Mouse (Mus musculus): ENCODE results near the gene Gzma. TPM values are rescaled to one million over a fixed set of nuclear protein-coding genes. Genes with fewer than 3 reads are reported as not detected.

The Gzma gene
- polyA plus RNA-seq, 1 experiment from 2014 or later = not detected

- 78% methylated on average over 13 of the region's 13 CpGs for WGBS
- ATAC-seq (ENCODE audit: insufficient number of reproducible peaks, insufficient read depth, low FRiP score, low TSS enrichment) = no peak
- H3K9ac ChIP-seq = no peak overlapping the region
- H3K27ac ChIP-seq = no peak overlapping the region
- no peaks in the 10 kb centered on the region for H3K9me3 ChIP-seq
- H3K4me3 ChIP-seq = no peak overlapping the region
- H3K27me3 ChIP-seq = no peaks in the 10 kb centered on the region
- no peaks in the 10 kb centered on the region for H3K4me1 ChIP-seq
- no peak overlapping the region for H3K4me2 ChIP-seq (replicated peaks)
- no peaks in the 10 kb centered on the region for H3K36me3 ChIP-seq
Measured at GRCm38 (mm10) chr13:113087226-113088017, 13.4 kb downstream of the Gzma start.

- Histone ChIP-seq H3K27ac (no peak overlapping the region), H3K36me3 (no peaks in the 10 kb centered on the region), H3K27me3 (no peaks in the 10 kb centered on the region), H3K4me1 (no peaks in the 10 kb centered on the region), H3K9me3 (no peaks in the 10 kb centered on the region), H3K4me3 (no peak overlapping the region), H3K4me2 (replicated peaks) (no peak overlapping the region), H3K9ac (no peak overlapping the region)
- ATAC-seq (ENCODE audit: insufficient number of reproducible peaks, insufficient read depth, low FRiP score, low TSS enrichment) = no peak
- 78% methylated on average over 5 of the region's 5 CpGs for WGBS
Measured at GRCm38 (mm10) chr13:113084732-113085131, 16.0 kb downstream of the Gzma start.

- Histone ChIP-seq H3K36me3 (no peaks in the 10 kb centered on the region), H3K4me2 (replicated peaks) (no peak overlapping the region), H3K9ac (no peak overlapping the region), H3K9me3 (no peaks in the 10 kb centered on the region), H3K4me1 (no peaks in the 10 kb centered on the region), H3K27ac (no peak overlapping the region), H3K27me3 (no peaks in the 10 kb centered on the region), H3K4me3 (no peak overlapping the region)
- ATAC-seq (ENCODE audit: insufficient number of reproducible peaks, insufficient read depth, low FRiP score, low TSS enrichment) = no peak
- WGBS = 58% methylated on average over 1 of the region's 1 CpGs
Measured at GRCm38 (mm10) chr13:113082101-113082500, 18.7 kb downstream of the Gzma start.

- H3K9me3 ChIP-seq = no peaks in the 10 kb centered on the region
- 83% methylated on average over 9 of the region's 9 CpGs for WGBS
- no peak for ATAC-seq (ENCODE audit: insufficient number of reproducible peaks, insufficient read depth, low FRiP score, low TSS enrichment)
Measured at GRCm38 (mm10) chr13:113079021-113079420, 21.8 kb downstream of the Gzma start.

GRCm38 (mm10) chr13:113064542-113064941, 36.2 kb downstream of the Gzma start:
- ATAC-seq (ENCODE audit: insufficient number of reproducible peaks, insufficient read depth, low FRiP score, low TSS enrichment) = no peak
- WGBS = 80% methylated on average over 9 of the region's 9 CpGs
- H3K27me3 ChIP-seq = no peaks in the 10 kb centered on the region
- no peak overlapping the region for H3K4me2 ChIP-seq (replicated peaks)
- no peak overlapping the region for H3K9ac ChIP-seq
- H3K4me3 ChIP-seq = no peak overlapping the region
- no peaks in the 10 kb centered on the region for H3K4me1 ChIP-seq
- no peaks in the 10 kb centered on the region for H3K36me3 ChIP-seq
- no peaks in the 10 kb centered on the region for H3K9me3 ChIP-seq
- H3K27ac ChIP-seq = no peak overlapping the region

More at GRCm38 (mm10) chr13:113079021-113079420, 21.8 kb downstream of the Gzma start:
- no peaks in the 10 kb centered on the region for H3K27me3 ChIP-seq
- no peaks in the 10 kb centered on the region for H3K4me1 ChIP-seq
- H3K36me3 ChIP-seq = no peaks in the 10 kb centered on the region
- no peak overlapping the region for H3K9ac ChIP-seq
- no peak overlapping the region for H3K4me3 ChIP-seq
- H3K4me2 ChIP-seq (replicated peaks) = no peak overlapping the region
- H3K27ac ChIP-seq = no peak overlapping the region

GRCm38 (mm10) chr13:113061746-113062145, 39.0 kb downstream of the Gzma start:
- no peak overlapping the region for H3K9ac ChIP-seq
- H3K27ac ChIP-seq = no peak overlapping the region
- H3K9me3 ChIP-seq = no peaks in the 10 kb centered on the region
- no peak for ATAC-seq (ENCODE audit: insufficient number of reproducible peaks, insufficient read depth, low FRiP score, low TSS enrichment)
- H3K27me3 ChIP-seq = no peaks in the 10 kb centered on the region
- WGBS = 87% methylated on average over 6 of the region's 6 CpGs
- no peaks in the 10 kb centered on the region for H3K36me3 ChIP-seq
- H3K4me2 ChIP-seq (replicated peaks) = no peak overlapping the region
- no peak overlapping the region for H3K4me3 ChIP-seq
- no peaks in the 10 kb centered on the region for H3K4me1 ChIP-seq

GRCm38 (mm10) chr13:113055826-113056225, 45.0 kb downstream of the Gzma start:
- no peaks in the 10 kb centered on the region for H3K9me3 ChIP-seq
- H3K27ac ChIP-seq = no peak overlapping the region
- 46% methylated on average over 8 of the region's 8 CpGs for WGBS
- H3K9ac ChIP-seq = no peak overlapping the region
- H3K4me2 ChIP-seq (replicated peaks) = no peak overlapping the region
- no peak overlapping the region for H3K4me3 ChIP-seq
- no peaks in the 10 kb centered on the region for H3K27me3 ChIP-seq
- no peak for ATAC-seq (ENCODE audit: insufficient number of reproducible peaks, insufficient read depth, low FRiP score, low TSS enrichment)
- no peaks in the 10 kb centered on the region for H3K36me3 ChIP-seq
- H3K4me1 ChIP-seq = no peaks in the 10 kb centered on the region

GRCm38 (mm10) chr13:113054230-113054629, 46.6 kb downstream of the Gzma start:
- no peak overlapping the region for H3K9ac ChIP-seq
- H3K4me3 ChIP-seq = no peak overlapping the region
- H3K9me3 ChIP-seq = no peaks in the 10 kb centered on the region
- H3K27ac ChIP-seq = no peak overlapping the region
- H3K36me3 ChIP-seq = no peaks in the 10 kb centered on the region
- no peaks in the 10 kb centered on the region for H3K4me1 ChIP-seq
- H3K27me3 ChIP-seq = no peaks in the 10 kb centered on the region
- 92% methylated on average over 8 of the region's 8 CpGs for WGBS
- H3K4me2 ChIP-seq (replicated peaks) = no peak overlapping the region
- no peak for ATAC-seq (ENCODE audit: insufficient number of reproducible peaks, insufficient read depth, low FRiP score, low TSS enrichment)

GRCm38 (mm10) chr13:113047647-113048046, 53.1 kb downstream of the Gzma start:
- H3K27me3 ChIP-seq = no peaks in the 10 kb centered on the region
- no peak for ATAC-seq (ENCODE audit: insufficient number of reproducible peaks, insufficient read depth, low FRiP score, low TSS enrichment)
- WGBS = 68% methylated on average over 3 of the region's 3 CpGs

GRCm38 (mm10) chr13:113047018-113047417, 53.8 kb downstream of the Gzma start:
- H3K4me2 ChIP-seq (replicated peaks) = no peak overlapping the region
- ATAC-seq (ENCODE audit: insufficient number of reproducible peaks, insufficient read depth, low FRiP score, low TSS enrichment) = peak; percentile 44

More at GRCm38 (mm10) chr13:113047647-113048046, 53.1 kb downstream of the Gzma start:
- no peaks in the 10 kb centered on the region for H3K9me3 ChIP-seq
- no peak overlapping the region for H3K27ac ChIP-seq
- no peak overlapping the region for H3K9ac ChIP-seq
- peaks cover 11% of the 10 kb centered on the region for H3K4me1 ChIP-seq
- H3K4me3 ChIP-seq = no peak overlapping the region
- peaks cover 11% of the 10 kb centered on the region for H3K36me3 ChIP-seq
- no peak overlapping the region for H3K4me2 ChIP-seq (replicated peaks)

GRCm38 (mm10) chr13:113046211-113046883, 54.4 kb downstream of the Gzma start, which contains the start of gene Gpx8:
Gene Gpx8, minus strand, starts transcription at chr13:113046410.
- H3K36me3 ChIP-seq = peaks cover 21% of the 10 kb centered on the region
- peak within 1 kb of the TSS; percentile 59 for H3K4me3 ChIP-seq
- H3K4me2 ChIP-seq (replicated peaks) = peak within 1 kb of the TSS; percentile 70
- H3K27me3 ChIP-seq = no peaks in the 10 kb centered on the region
- 6% methylated on average over 21 of the region's 21 CpGs for WGBS
- peak; percentile 88 for ATAC-seq (ENCODE audit: insufficient number of reproducible peaks, insufficient read depth, low FRiP score, low TSS enrichment)
- peak within 1 kb of the TSS; percentile 50 for H3K9ac ChIP-seq
- H3K27ac ChIP-seq = peak within 1 kb of the TSS; percentile 65
- H3K4me1 ChIP-seq = peaks cover 11% of the 10 kb centered on the region
- no peaks in the 10 kb centered on the region for H3K9me3 ChIP-seq

More at GRCm38 (mm10) chr13:113047018-113047417, 53.8 kb downstream of the Gzma start:
- Histone ChIP-seq H3K27ac (no peak overlapping the region), H3K36me3 (peaks cover 18% of the 10 kb centered on the region), H3K9ac (no peak overlapping the region), H3K4me1 (peaks cover 11% of the 10 kb centered on the region), H3K4me3 (no peak overlapping the region), H3K9me3 (no peaks in the 10 kb centered on the region), H3K27me3 (no peaks in the 10 kb centered on the region)
